Mouse (Mus musculus) ES-E14 (cell line): ENCODE results near the gene Plekhg1.

Experiments used
- CHD2 ChIP-seq: IDR thresholded peaks from 2 replicates; pipeline ENCODE4 v1.6.1; 2014; ENCODE audit warnings: mild to moderate bottlenecking, low read depth, low read length, inconsistent platforms
- MAFK ChIP-seq: IDR thresholded peaks from 2 replicates; pipeline ENCODE4 v1.6.1; 2014; ENCODE audit warnings: mild to moderate bottlenecking, low read depth, low read length, inconsistent platforms; ENCODE audit not compliant: insufficient read depth
- ZC3H11A ChIP-seq: IDR thresholded peaks from 2 replicates; pipeline ENCODE4 v1.6.1; 2012; ENCODE audit warnings: low read depth, mild to moderate bottlenecking, inconsistent platforms, low read length, borderline replicate concordance
- ZNF384 ChIP-seq: IDR thresholded peaks from 2 replicates; pipeline ENCODE4 v1.6.1; 2012; ENCODE audit warnings: low read depth, low read length, inconsistent platforms

GRCm38 (mm10) chr10:3737034-3737433, 3.1 kb upstream of the Plekhg1 start:
- TF ChIP-seq MAFK (no peak), ZNF384 (no peak), ZC3H11A (no peak), CHD2 (no peak)
